Comparison of ENCODE assay signal across 17 mouse cellular contexts in genomic region chr1:190181765-190182164, GRCm38 (mm10). TPM values are rescaled to one million over a fixed set of nuclear protein-coding genes. Genes with fewer than 3 reads are reported as not detected.
DNase-seq lines count a peak whose midpoint lies in the region; ATAC-seq and TF ChIP-seq lines count a peak whose summit lies in the region.
"Had no signal": no experiment of that assay in that cellular context is flagged by ENCODE, and none has a peak within 500 bp of the region (broad histone marks: within the 10 kb centered on the region; RNA-seq: fewer than 3 reads in every experiment).

No protein-coding gene starts in this region.

- DNase-seq in heart, adult 11 months, result peak; percentile 96
- no peak for DNase-seq in heart, postnatal 14 days
- DNase-seq in lung, postnatal 0 days (ENCODE audit: low spot score), result no peak
- no peak for DNase-seq in lung, postnatal 10 days
- DNase-seq in liver, embryonic 13.5 days, result no peak
- no peak for DNase-seq in ovary, postnatal 10 days (ENCODE audit: low spot score)
- DNase-seq in thymus, postnatal 25 days, result no peak
- DNase-seq: cerebellum, adult 18-20 months; gastrocnemius, postnatal 25 days; lung, postnatal 36 days; retina, postnatal 1 day had no signal

- H3K27me3 ChIP-seq in lung, postnatal 0 days (replicated peaks; ENCODE audit: insufficient read depth, low read length), result no peaks in the 10 kb centered on the region
- H3K27me3 ChIP-seq in heart, embryonic 11.5 days (ENCODE audit: control insufficient read depth, insufficient read depth, low read length), result no peaks in the 10 kb centered on the region
- H3K27me3 ChIP-seq in liver, embryonic 13.5 days, result peaks cover 8% of the 10 kb centered on the region; the same call in 1 of the 2 replicates

- 60% methylated on average over 7 of the region's 7 CpGs for WGBS in lung, postnatal 0 days
- WGBS in heart, embryonic 11.5 days (ENCODE audit: insufficient replicate concordance), result 53% methylated on average over 7 of the region's 7 CpGs
- WGBS in liver, embryonic 13.5 days (ENCODE audit: insufficient replicate concordance), result 40% methylated on average over 7 of the region's 7 CpGs

- no peak for TF ChIP-seq EP300 in lung, postnatal 0 days (IDR thresholded peaks at IDR 0.05)

- H3K9ac ChIP-seq in lung, postnatal 0 days (replicated peaks; ENCODE audit: low read depth), result no peak overlapping the region
- H3K9ac ChIP-seq in heart, embryonic 11.5 days (ENCODE audit: low read depth, low read length), result no peak overlapping the region
- no peak overlapping the region for H3K9ac ChIP-seq in liver, embryonic 13.5 days
- H3K9ac ChIP-seq: kidney, embryonic 15.5 days; limb, embryonic 15.5 days; midbrain, embryonic 12.5 days had no signal

- no peak overlapping the region for H3K27ac ChIP-seq in lung, postnatal 0 days (ENCODE audit: low read length)
- H3K27ac ChIP-seq in heart, embryonic 11.5 days (ENCODE audit: low read depth, low read length), result 0 out of 2 replicates have a peak overlapping the region, but pooled peaks have one; percentile 15
- peak overlapping the region; percentile 43; the same call in 1 of the 2 replicates for H3K27ac ChIP-seq in liver, embryonic 13.5 days
- H3K27ac ChIP-seq: kidney, embryonic 15.5 days; limb, embryonic 15.5 days; midbrain, embryonic 12.5 days had no signal

- intact Hi-C loops in heart, postnatal 14 days (cut with DNase I), result no loop called here

- H3K4me3 ChIP-seq in lung, postnatal 0 days (ENCODE audit: low read depth, low read length), result no peak overlapping the region
- H3K4me3 ChIP-seq in heart, embryonic 11.5 days (ENCODE audit: low read depth, low read length), result no peak overlapping the region
- H3K4me3 ChIP-seq in liver, embryonic 13.5 days (replicated peaks), result no peak overlapping the region
- H3K4me3 ChIP-seq: erythroblast, embryonic 14.5 days; kidney, embryonic 15.5 days; limb, embryonic 15.5 days; midbrain, embryonic 12.5 days had no signal

- ATAC-seq in lung, postnatal 0 days, result no peak
- ATAC-seq in heart, embryonic 11.5 days (replicated peaks; ENCODE audit: insufficient number of reproducible peaks, low FRiP score, low TSS enrichment), result no peak; the same call in 1 of the 2 replicates
- ATAC-seq in liver, embryonic 13.5 days (ENCODE audit: low read depth), result no peak; the same call in 1 of the 2 replicates
- ATAC-seq: hindbrain, embryonic 16.5 days had no signal

- H3K36me3 ChIP-seq in lung, postnatal 0 days (ENCODE audit: insufficient read depth, low read length), result no peaks in the 10 kb centered on the region
- H3K36me3 ChIP-seq in heart, embryonic 11.5 days (ENCODE audit: control insufficient read depth, insufficient read depth, low read length), result no peaks in the 10 kb centered on the region
- no peaks in the 10 kb centered on the region; the same call in 1 of the 2 replicates for H3K36me3 ChIP-seq in liver, embryonic 13.5 days
- H3K36me3 ChIP-seq: kidney, embryonic 15.5 days; limb, embryonic 15.5 days; midbrain, embryonic 12.5 days had no signal

- 0 out of 2 replicates have a peak, but pooled peaks have one; percentile 14 for TF ChIP-seq CTCF in lung, postnatal 0 days (IDR thresholded peaks at IDR 0.05)

- no peaks in the 10 kb centered on the region for H3K4me1 ChIP-seq in lung, postnatal 0 days (ENCODE audit: insufficient read depth, low read depth, low read length)
- no peaks in the 10 kb centered on the region for H3K4me1 ChIP-seq in heart, embryonic 11.5 days (ENCODE audit: control insufficient read depth, insufficient read depth, low read length)
- peaks cover 4% of the 10 kb centered on the region; the same call in 1 of the 2 replicates for H3K4me1 ChIP-seq in liver, embryonic 13.5 days (replicated peaks)
- H3K4me1 ChIP-seq: limb, embryonic 15.5 days had no signal

- no peaks in the 10 kb centered on the region for H3K9me3 ChIP-seq in lung, postnatal 0 days (ENCODE audit: low read length)
- no peaks in the 10 kb centered on the region for H3K9me3 ChIP-seq in heart, embryonic 11.5 days (replicated peaks; ENCODE audit: control insufficient read depth, low read length)
- no peaks in the 10 kb centered on the region for H3K9me3 ChIP-seq in liver, embryonic 13.5 days (replicated peaks)
- H3K9me3 ChIP-seq: kidney, embryonic 15.5 days; limb, embryonic 15.5 days; midbrain, embryonic 12.5 days had no signal

- no peak overlapping the region for H3K4me2 ChIP-seq in lung, postnatal 0 days (replicated peaks; ENCODE audit: low read depth, low read length)
- no peak overlapping the region for H3K4me2 ChIP-seq in heart, embryonic 11.5 days
- no peak overlapping the region for H3K4me2 ChIP-seq in liver, embryonic 13.5 days
- H3K4me2 ChIP-seq: kidney, embryonic 15.5 days; limb, embryonic 15.5 days; midbrain, embryonic 12.5 days had no signal

RNA-seq across cellular contexts. Expression of gene Prox1, which starts 11.3 kb away (rescaled TPM):
- total RNA-seq in heart, postnatal 14 days (2021), result 10 to 100 TPM; 39.5 to 43.6 TPM
- 1.1 and 1.5 TPM in 2 replicates for polyA plus RNA-seq in lung, postnatal 0 days (2015; fragmentation: Nextera tagmentation; extraction: Ambion mirVana)
- polyA plus RNA-seq in heart, embryonic 11.5 days (2014; fragmentation: Nextera tagmentation; extraction: Ambion mirVana), result 12.6 and 17.9 TPM in 2 replicates
- 4.1 and 6.4 TPM in 2 replicates for polyA plus RNA-seq in liver, embryonic 13.5 days (2015; fragmentation: Nextera tagmentation; extraction: Ambion mirVana)
